Mouse (Mus musculus) lung, embryonic 15.5 days (tissue): ENCODE measurements around the gene Smim24. TPM values are rescaled to one million over a fixed set of nuclear protein-coding genes. Genes with fewer than 3 reads are reported as not detected.

Experiments
- ATAC-seq: fragments of 200-750 bp; cut with Nextera tagmentation; 2 replicates; pipeline ENCODE4 v1.8.0; 2017; ENCODE audit warnings: moderate number of reproducible peaks, borderline replicate concordance; ENCODE audit not compliant: low FRiP score, low TSS enrichment; ENCODE audit errors: extremely low read depth
- H3K27ac ChIP-seq: fragments of 300-500 bp; sonication (generic); 2 replicates; pipeline ENCODE4 v1.5.1; 2015; ENCODE audit warnings: moderate library complexity, mild to moderate bottlenecking, inconsistent platforms
- H3K27me3 ChIP-seq: fragments of 300-500 bp; sonication (generic); 2 replicates; pipeline ENCODE4 v1.6.1; 2015; ENCODE audit warnings: inconsistent platforms
- H3K36me3 ChIP-seq: fragments of 300-500 bp; sonication (generic); 2 replicates; pipeline ENCODE4 v1.6.1; 2015; ENCODE audit warnings: inconsistent platforms
- H3K4me1 ChIP-seq: fragments of 300-500 bp; sonication (generic); 2 replicates; pipeline ENCODE4 v1.6.1; 2015; ENCODE audit warnings: inconsistent platforms
- H3K4me2 ChIP-seq: fragments of 300-500 bp; sonication (generic); 2 replicates; pipeline ENCODE4 v1.6.1; 2015; ENCODE audit warnings: inconsistent platforms, mild to moderate bottlenecking, moderate library complexity
- H3K4me3 ChIP-seq: fragments of 300-500 bp; sonication (generic); 2 replicates; pipeline ENCODE4 v1.5.1; 2015; ENCODE audit warnings: mild to moderate bottlenecking, inconsistent platforms
- H3K9ac ChIP-seq: fragments of 300-500 bp; sonication (generic); 2 replicates; pipeline ENCODE4 v1.6.1; 2015; ENCODE audit warnings: inconsistent platforms
- H3K9me3 ChIP-seq: fragments of 300-500 bp; sonication (generic); 2 replicates; pipeline ENCODE4 v1.6.1; 2016; ENCODE audit warnings: inconsistent platforms
- WGBS: fragments of 180-500 bp; shearing (Covaris S2); methylation state at CpG from one replicate; pipeline ENCODE4 v1.1.7; 2015; 5-methylcytosine and 5-hydroxymethylcytosine counted together
- polyA plus RNA-seq: library from polyadenylated mRNA; unstranded; fragments of >200 nt; fragmentation: Nextera tagmentation; extraction: Ambion mirVana; gene quantifications from 2 replicates; pipeline ENCODE4 v1.2.1, GENCODE M21; 2015

Smim24 gene
- polyA plus RNA-seq, 1 experiment from 2014 or later, result 4.4 TPM

DNA sequence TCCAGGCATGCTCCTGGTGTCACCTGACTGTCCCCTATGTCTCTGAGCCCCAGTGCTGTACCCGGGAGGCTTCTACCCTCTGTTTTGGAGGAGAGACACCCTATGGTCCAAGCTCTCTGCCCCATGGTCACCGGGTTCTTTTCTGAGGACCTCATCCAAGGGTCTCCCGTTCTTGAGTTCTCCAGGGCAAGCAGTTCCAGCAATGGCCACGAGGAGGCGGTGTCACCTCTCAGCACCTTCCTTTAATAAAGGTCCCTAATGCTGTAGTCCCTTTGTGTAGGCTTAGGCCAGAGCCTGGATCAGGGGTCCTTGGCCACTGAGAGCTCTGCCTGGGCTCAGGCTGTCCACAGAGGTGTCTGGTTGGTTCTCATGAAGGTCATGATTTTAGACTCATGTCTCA is 2.3 kb downstream of the Smim24 start:
- no peak overlapping the region for H3K4me3 ChIP-seq
- peaks cover 16% of the 10 kb centered on the region for H3K36me3 ChIP-seq
- H3K9ac ChIP-seq, result no peak overlapping the region
- no peak overlapping the region for H3K4me2 ChIP-seq
- 10% methylated on average over 5 of the region's 5 CpGs for WGBS
- no peaks in the 10 kb centered on the region for H3K27me3 ChIP-seq
- no peak for ATAC-seq
- H3K9me3 ChIP-seq, result no peaks in the 10 kb centered on the region
- no peak overlapping the region for H3K27ac ChIP-seq
- H3K4me1 ChIP-seq, result peaks cover 19% of the 10 kb centered on the region

- H3K9me3 ChIP-seq, result no peaks in the 10 kb centered on the region
- WGBS, result 86% methylated on average over 4 of the region's 4 CpGs
- H3K4me3 ChIP-seq, result no peak overlapping the region
- H3K27me3 ChIP-seq, result no peaks in the 10 kb centered on the region
- peaks cover 22% of the 10 kb centered on the region for H3K36me3 ChIP-seq
- ATAC-seq, result no peak
- peaks cover 19% of the 10 kb centered on the region for H3K4me1 ChIP-seq
- no peak overlapping the region for H3K4me2 ChIP-seq
- H3K9ac ChIP-seq, result no peak overlapping the region
- H3K27ac ChIP-seq, result no peak overlapping the region
Measured at GRCm38 (mm10) chr10:81395865-81396264, 3.0 kb downstream of the Smim24 start.

DNA sequence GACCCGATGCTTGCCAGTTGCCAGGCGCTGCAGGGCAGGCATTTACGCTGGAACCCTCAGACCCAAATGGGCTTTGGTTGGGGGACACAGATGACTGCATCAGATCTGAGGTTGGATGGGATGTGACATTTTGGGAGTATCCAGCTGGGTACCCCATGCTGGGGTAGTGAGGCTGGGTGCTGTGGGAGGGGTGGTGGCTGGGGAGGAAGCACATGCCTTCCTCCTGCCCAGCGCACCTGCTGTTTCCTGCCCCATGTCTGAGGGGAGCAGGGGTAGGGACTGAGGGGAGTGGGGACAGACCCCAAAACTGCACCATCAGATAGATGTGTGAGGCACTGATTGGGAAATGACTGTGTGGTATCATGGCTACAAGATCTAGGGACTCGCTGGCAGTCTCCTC is 3.9 kb downstream of the Smim24 start:
- Histone ChIP-seq H3K27ac (no peak overlapping the region), H3K4me3 (no peak overlapping the region), H3K4me2 (no peak overlapping the region), H3K9ac (no peak overlapping the region), H3K4me1 (peaks cover 28% of the 10 kb centered on the region), H3K9me3 (no peaks in the 10 kb centered on the region), H3K27me3 (no peaks in the 10 kb centered on the region), H3K36me3 (peaks cover 22% of the 10 kb centered on the region)
- no peak for ATAC-seq
- 84% methylated on average over 5 of the region's 5 CpGs for WGBS

DNA sequence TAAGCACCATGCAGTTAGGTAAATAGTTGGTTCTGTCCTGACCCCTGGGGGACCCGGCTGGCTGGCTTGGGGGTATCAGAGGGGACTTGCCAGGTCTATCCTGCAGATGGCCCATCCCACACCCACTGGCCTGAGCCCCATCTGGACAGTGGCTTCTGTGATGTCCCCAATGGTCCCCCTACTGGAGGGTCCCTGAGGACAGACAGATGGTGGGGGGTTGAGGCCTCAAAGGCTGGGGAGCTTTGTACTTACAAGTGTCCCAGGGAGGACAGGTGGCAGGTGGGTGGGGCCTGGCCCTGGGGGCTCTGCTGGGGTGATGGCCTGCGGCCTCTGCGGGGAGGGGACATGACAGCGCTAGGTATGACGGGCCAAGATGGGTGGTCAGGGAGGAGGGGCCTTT is 6.4 kb downstream of the Smim24 start:
- H3K27me3 ChIP-seq, result no peaks in the 10 kb centered on the region
- H3K4me1 ChIP-seq, result peaks cover 28% of the 10 kb centered on the region
- no peak overlapping the region for H3K9ac ChIP-seq
- H3K9me3 ChIP-seq, result no peaks in the 10 kb centered on the region
- no peak overlapping the region for H3K4me2 ChIP-seq
- WGBS, result 67% methylated on average over 5 of the region's 5 CpGs
- ATAC-seq, result no peak
- no peak overlapping the region for H3K27ac ChIP-seq
- no peak overlapping the region for H3K4me3 ChIP-seq
- peaks cover 26% of the 10 kb centered on the region for H3K36me3 ChIP-seq

DNA sequence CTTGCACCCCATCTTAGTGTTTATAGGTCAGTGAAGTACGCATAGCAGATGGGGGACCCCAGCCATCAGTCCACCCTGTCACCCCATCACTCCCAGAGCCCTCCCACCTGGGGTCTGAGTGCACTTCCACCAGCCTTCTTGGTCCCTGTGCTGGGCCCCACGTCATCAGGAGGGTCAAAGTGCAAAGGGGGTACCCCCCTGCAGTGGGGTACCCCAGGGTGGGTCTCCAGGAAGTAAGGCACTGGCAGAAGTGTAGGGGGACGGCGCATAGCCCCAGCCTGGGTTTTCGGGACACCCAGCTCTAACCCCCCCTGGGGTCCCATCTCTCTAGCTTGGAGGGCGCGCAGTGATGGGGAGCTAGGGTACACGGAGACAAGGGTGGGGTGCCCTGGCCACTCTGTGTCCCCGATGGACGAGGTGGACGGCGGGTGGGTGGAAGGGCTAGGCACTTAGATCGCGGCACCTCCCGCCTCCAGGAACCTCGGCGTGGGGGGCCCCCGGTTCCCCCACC is 7.0 kb downstream of the Smim24 start:
- H3K9me3 ChIP-seq, result no peaks in the 10 kb centered on the region
- peaks cover 31% of the 10 kb centered on the region for H3K36me3 ChIP-seq
- H3K4me2 ChIP-seq, result no peak overlapping the region
- H3K4me1 ChIP-seq, result peaks cover 33% of the 10 kb centered on the region
- H3K9ac ChIP-seq, result no peak overlapping the region
- WGBS, result 79% methylated on average over 18 of the region's 18 CpGs
- H3K4me3 ChIP-seq, result no peak overlapping the region
- no peak for ATAC-seq
- H3K27me3 ChIP-seq, result no peaks in the 10 kb centered on the region
- H3K27ac ChIP-seq, result no peak overlapping the region

DNA sequence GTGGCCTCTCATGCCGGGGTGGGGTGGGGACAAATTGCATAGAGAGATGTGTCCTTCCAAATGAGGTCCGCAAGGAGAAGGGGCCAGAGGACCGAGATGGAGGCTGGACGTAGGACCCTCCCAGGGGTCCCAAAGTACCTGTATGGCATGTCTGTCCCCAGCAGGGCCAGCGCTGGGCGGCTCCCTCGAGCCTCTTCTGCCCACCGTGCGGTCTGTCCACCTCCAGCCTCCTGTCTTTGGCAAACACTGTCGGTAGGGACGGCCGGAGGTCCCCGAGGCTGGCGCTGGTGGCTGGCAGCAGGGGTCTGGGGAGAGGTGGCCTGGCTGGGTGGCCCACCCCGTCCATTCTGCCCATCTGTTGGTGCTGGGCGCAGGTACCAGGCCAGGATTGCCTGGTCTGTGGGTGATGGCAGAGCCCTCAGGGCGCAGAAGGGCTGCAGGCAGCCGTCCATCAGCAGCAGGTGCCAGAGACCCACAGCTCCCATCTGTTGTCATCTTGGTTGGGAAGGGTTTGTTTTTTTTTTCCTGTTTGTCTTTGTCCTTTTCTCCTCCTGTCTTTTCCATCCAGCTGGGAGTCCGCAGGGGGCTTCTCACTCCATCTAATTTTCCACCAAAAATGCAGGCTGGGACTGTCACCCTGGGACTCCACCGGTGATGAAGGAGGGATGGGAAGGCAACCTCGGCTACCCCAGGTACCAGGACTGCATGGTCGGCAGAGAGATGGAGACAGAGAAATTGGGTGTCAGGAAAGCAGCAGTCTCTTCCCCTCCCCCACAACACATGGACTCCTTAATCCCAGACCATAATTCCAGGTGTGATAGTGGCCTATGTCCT is 7.7 kb downstream of the Smim24 start:
- peaks cover 35% of the 10 kb centered on the region for H3K4me1 ChIP-seq
- no peaks in the 10 kb centered on the region for H3K9me3 ChIP-seq
- no peak overlapping the region for H3K27ac ChIP-seq
- ATAC-seq, result no peak
- 57% methylated on average over 22 of the region's 22 CpGs for WGBS
- H3K4me2 ChIP-seq, result no peak overlapping the region
- H3K36me3 ChIP-seq, result peaks cover 34% of the 10 kb centered on the region
- H3K9ac ChIP-seq, result no peak overlapping the region
- no peaks in the 10 kb centered on the region for H3K27me3 ChIP-seq
- no peak overlapping the region for H3K4me3 ChIP-seq

GRCm38 (mm10) chr10:81401205-81401520 is 8.3 kb downstream of the Smim24 start:
- WGBS, result 33% methylated on average over 10 of the region's 10 CpGs
- Histone ChIP-seq H3K9ac (no peak overlapping the region), H3K27me3 (no peaks in the 10 kb centered on the region), H3K4me1 (peaks cover 35% of the 10 kb centered on the region), H3K4me2 (no peak overlapping the region; the same call in 1 of the 2 replicates), H3K36me3 (peaks cover 39% of the 10 kb centered on the region), H3K27ac (peak overlapping the region; percentile 87), H3K4me3 (no peak overlapping the region), H3K9me3 (no peaks in the 10 kb centered on the region)
- no peak for ATAC-seq

DNA sequence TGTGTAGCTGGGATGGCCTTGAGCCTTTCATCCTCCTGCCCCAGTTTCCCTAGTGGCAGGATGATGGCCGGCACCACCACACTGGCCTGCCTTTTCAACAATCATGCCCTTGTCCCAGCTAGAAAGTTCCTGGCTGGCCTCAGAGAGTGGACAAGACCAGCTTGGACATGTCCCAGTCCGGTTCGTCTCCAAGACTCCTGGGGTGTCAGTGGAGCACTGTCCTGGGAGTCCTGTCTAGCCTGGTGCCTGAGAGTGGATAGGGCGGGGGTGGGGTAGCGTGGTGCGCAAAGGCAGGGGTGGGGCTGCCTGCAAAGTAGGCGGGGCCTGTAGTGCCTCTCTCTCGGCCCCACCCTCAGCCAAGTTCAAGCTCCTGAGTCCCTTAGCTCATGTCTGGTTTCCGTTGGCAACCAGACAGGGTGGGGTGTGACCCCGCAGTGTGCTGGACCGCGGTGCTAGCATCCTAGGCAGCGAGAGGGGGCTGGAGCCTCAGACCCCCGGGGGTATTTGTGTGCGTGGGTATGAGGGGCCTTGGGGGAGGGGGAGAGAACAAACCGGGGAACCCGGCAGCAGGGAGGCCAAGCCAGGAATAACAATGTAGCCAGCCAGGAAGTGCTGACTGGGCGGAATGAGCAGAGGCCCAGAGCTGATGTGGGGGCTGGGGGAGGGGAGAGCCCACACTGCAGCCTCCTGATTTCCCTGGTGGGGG is 8.8 kb downstream of the Smim24 start:
- 5% methylated on average over 18 of the region's 18 CpGs for WGBS
- Histone ChIP-seq H3K36me3 (peaks cover 43% of the 10 kb centered on the region), H3K4me3 (peak overlapping the region; percentile 22), H3K4me2 (peak overlapping the region; percentile 44), H3K9me3 (no peaks in the 10 kb centered on the region), H3K27ac (peak overlapping the region; percentile 87), H3K27me3 (no peaks in the 10 kb centered on the region), H3K4me1 (peaks cover 35% of the 10 kb centered on the region), H3K9ac (no peak overlapping the region)
- peak; percentile 80 for ATAC-seq

GRCm38 (mm10) chr10:81402227-81402765 is 9.4 kb downstream of the Smim24 start:
- H3K4me2 ChIP-seq, result peak overlapping the region; percentile 44
- no peaks in the 10 kb centered on the region for H3K9me3 ChIP-seq
- H3K27ac ChIP-seq, result peak overlapping the region; percentile 87
- peaks cover 41% of the 10 kb centered on the region for H3K4me1 ChIP-seq
- 22% methylated on average over 7 of the region's 7 CpGs for WGBS
- H3K9ac ChIP-seq, result no peak overlapping the region
- H3K4me3 ChIP-seq, result no peak overlapping the region
- H3K36me3 ChIP-seq, result peaks cover 50% of the 10 kb centered on the region
- no peak for ATAC-seq
- H3K27me3 ChIP-seq, result no peaks in the 10 kb centered on the region

- no peak for ATAC-seq
- peak overlapping the region; percentile 87 for H3K27ac ChIP-seq
- H3K4me1 ChIP-seq, result peaks cover 54% of the 10 kb centered on the region
- no peak overlapping the region for H3K9ac ChIP-seq
- H3K27me3 ChIP-seq, result no peaks in the 10 kb centered on the region
- no peak overlapping the region for H3K4me2 ChIP-seq
- 69% methylated on average over 10 of the region's 10 CpGs for whole genome bisulfite sequencing
- H3K4me3 ChIP-seq, result no peak overlapping the region
- H3K9me3 ChIP-seq, result no peaks in the 10 kb centered on the region
- peaks cover 53% of the 10 kb centered on the region for H3K36me3 ChIP-seq
Measured at GRCm38 (mm10) chr10:81403511-81403910, 10.7 kb downstream of the Smim24 start.

DNA sequence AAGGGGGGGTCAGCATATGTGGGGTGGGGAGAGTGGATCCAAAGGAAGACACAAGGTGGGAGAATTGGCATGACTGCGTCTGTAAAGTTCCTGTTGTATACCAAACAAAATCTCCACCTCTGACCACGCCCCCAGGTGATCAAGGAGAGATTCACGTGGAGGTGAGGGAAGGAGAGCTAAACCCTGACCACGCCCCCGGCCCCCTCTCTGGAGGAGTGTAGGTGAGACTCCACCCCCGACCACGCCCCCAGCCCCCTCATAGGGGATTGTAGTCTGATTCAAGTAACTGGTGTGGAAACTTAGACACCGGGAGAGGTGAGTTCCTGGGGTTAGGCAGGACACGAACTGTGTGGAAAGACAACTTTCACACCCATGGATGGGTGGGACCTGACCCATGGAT is 11.2 kb downstream of the Smim24 start:
- 41% methylated on average over 9 of the region's 9 CpGs for WGBS
- H3K4me1 ChIP-seq, result peaks cover 59% of the 10 kb centered on the region
- H3K27me3 ChIP-seq, result no peaks in the 10 kb centered on the region
- H3K9ac ChIP-seq, result no peak overlapping the region
- no peak overlapping the region for H3K4me3 ChIP-seq
- no peaks in the 10 kb centered on the region for H3K9me3 ChIP-seq
- no peak overlapping the region for H3K4me2 ChIP-seq
- H3K36me3 ChIP-seq, result peaks cover 53% of the 10 kb centered on the region
- no peak overlapping the region for H3K27ac ChIP-seq
- ATAC-seq, result no peak

DNA sequence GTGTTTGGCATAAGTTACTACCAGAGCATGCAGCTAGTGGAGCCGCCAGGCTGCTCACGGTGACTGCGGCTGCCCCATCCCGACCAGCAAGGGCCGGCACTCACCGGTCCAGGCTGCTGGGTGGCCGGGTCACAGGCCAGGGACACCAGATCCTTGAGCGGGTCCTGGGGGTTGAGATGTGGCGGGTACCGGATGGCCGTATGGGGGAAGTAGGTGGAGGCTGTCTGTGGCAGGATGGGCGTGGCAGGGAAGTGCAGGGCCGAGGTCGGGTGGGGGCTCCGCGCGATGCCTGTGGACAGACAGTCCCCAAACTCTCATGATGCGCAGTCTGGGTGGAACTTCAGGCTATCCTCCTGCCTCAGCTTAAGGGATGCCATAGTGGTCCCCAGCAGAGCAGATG is 11.9 kb downstream of the Smim24 start:
- Histone ChIP-seq H3K4me3 (no peak overlapping the region), H3K9me3 (no peaks in the 10 kb centered on the region), H3K9ac (no peak overlapping the region), H3K4me2 (no peak overlapping the region), H3K36me3 (peaks cover 46% of the 10 kb centered on the region), H3K27me3 (no peaks in the 10 kb centered on the region), H3K4me1 (peaks cover 65% of the 10 kb centered on the region), H3K27ac (peak overlapping the region; percentile 20; the same call in 1 of the 2 replicates)
- ATAC-seq, result no peak
- WGBS, result 61% methylated on average over 18 of the region's 18 CpGs
